Mouse (Mus musculus): ENCODE data around the gene Pcbp2.

Pcbp2 gene

GRCm38 (mm10) chr15:102463666-102464065 lies 6.7 kb upstream of the Pcbp2 start:
- DNase-seq (ENCODE audit: low read depth, low spot score) = no peak

DNA sequence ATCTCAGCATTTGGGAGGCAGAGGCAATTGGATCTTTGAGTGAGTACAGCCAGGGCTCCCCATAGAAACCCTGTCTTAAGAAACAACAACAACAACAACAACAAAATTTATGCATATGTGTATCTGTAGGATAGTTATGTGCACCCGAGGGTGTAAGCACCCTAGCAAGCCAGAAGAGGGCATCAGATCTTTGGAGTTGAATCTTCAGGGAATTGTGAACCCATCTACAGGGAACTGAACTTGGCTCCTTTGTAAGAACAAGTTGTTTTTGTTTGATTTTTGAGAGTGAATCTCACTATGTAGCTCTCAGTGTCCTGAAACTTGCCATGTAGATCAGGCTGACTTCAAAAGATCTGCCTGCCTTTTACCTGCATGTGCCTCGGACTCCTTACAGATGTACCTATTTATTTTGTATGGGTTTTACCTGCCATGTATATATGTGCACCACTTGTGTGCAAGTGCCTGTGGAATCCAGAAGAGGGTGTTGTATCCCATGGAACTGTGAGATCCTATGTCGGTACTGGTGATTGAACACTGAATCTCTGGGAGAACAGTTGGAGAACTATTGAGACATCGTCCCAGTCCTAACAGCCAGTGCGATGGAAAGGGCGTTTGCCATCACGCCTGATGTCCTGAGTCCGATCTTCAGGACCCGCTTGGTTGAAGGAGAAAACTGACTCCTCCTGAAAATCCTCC lies 1.5 kb upstream of the Pcbp2 start:
- no peak for DNase-seq (ENCODE audit: low read depth, low spot score)

DNA sequence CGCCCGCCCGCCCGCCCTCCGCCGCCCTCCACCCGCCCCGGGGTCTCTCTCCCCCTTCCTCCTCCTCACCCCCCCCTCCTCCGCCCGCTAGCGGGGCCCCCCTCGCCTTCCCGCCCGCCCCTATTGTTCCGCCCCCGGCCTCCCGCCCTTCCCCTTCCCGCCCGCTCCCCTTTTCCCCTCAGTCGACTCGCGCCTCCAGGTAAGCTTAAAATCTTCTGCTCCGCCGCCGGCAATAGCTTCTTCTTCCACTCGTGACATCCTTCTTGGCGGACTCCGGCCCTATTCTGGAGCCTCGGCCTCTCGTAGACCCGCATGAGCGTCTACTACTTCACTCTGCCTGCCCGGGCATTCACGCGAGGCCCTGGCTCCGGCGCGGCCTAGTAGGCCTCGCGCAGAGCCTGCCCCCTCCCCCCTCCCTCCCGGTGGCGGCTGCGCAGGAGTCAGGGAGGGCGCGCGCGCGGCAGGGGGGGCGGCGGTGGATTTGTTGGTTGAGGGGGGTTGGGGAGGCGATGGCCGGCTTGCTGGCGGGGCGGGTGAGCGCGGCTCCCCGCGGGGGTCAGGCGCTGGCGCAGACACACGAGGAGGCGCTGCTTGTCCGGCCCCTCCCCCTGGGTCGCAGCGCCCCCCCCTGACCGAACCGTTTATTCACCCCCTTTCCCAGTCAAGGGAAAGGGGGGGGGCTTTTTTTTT lies 411 bp downstream of the Pcbp2 start:
- peak; percentile 69 for DNase-seq (ENCODE audit: low read depth, low spot score)

DNA sequence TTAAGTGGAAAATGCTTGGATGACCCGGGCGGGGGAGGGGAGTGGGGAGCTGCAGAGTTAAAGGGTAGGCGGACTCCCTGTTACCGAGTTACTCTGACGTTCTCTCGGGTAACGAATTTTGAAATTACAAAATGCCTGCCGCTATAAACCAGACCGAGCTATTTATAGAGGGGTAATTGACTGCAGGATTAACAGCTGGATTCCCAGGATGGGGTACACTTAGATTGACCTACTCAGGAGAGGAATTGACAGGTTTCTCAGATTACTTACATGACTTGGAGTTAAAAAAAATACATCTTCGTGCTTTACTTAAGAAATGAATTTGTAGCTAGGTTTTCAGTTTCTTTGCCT lies 931 bp downstream of the Pcbp2 start:
- no peak for DNase-seq (ENCODE audit: low read depth, low spot score)

DNA sequence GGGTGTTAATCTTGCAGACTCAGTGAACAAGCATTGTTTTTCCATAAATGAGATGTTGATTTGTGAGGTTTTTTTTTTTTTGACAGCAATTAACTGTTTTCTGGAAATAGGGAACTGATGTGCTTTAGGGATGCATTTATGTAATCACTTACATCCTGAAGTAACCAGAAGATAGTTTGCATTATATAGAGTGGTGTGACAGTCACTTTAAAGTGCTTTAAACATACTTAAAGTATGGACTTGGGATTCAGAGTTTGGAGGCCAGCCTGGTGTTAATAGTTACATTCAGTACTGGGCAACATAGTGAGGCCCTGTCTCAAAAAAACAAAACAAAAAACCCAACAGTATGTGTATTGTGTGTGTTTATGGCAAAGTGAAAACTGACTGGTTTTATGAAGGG lies 1.4 kb downstream of the Pcbp2 start:
- DNase-seq (ENCODE audit: low read depth, low spot score) = no peak

DNA sequence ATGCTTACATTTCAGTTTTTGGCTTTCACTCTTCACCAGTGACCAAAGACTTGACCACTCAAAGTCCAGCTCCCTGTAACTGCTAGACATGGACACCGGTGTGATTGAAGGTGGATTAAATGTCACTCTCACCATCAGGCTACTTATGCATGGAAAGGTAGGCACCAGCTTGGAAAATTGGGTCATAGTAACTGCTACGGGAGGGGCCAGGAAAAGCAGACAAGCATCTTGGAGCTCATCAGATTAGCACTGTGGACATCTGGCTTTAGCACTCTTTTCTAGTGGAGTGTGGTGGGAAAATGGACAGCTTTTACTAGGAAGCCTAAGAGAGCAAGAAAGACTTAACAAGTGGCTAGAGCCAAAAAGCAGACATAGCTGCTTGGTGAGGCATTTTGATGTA lies 2.9 kb downstream of the Pcbp2 start:
- no peak for DNase-seq (ENCODE audit: low read depth, low spot score)

DNA sequence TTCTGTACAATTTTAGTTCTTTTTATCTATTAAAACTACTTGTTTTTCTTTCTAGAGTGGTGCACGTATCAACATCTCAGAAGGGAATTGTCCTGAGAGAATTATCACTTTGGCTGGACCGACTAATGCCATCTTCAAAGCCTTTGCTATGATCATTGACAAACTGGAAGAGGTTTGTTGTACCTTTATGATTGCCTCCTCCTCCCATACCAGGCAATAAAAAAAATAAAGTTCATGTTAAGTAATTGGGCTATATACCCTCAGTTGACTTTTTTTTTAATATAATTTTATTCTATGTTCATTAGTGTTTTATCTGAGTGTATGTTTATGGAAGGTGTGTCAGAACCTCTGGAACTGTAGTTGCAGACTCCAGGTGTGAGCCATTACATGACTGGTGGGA lies 4.2 kb downstream of the Pcbp2 start:
- no peak for DNase-seq (ENCODE audit: low read depth, low spot score)

- DNase-seq (ENCODE audit: low read depth, low spot score) = no peak
Observed at GRCm38 (mm10) chr15:102483136-102483535, 12.8 kb downstream of the Pcbp2 start.

DNA sequence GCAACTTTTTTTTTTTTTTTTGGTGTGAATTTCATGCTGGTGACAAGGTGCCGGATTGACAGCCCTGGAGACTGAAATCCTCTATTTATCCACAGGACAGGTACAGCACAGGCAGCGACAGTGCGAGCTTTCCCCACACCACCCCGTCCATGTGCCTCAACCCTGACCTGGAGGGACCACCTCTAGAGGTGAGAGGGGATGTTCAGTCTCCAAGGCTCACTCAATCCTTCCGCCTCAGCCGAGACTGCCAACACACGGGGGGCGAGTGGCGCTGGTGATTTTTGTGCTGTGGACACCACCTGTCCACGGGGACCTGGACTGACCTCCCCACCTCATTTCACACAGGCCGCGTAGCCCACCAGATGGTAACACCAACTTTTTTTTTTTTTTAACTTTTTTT lies 15.5 kb downstream of the Pcbp2 start:
- no peak for DNase-seq (ENCODE audit: low read depth, low spot score)

DNA sequence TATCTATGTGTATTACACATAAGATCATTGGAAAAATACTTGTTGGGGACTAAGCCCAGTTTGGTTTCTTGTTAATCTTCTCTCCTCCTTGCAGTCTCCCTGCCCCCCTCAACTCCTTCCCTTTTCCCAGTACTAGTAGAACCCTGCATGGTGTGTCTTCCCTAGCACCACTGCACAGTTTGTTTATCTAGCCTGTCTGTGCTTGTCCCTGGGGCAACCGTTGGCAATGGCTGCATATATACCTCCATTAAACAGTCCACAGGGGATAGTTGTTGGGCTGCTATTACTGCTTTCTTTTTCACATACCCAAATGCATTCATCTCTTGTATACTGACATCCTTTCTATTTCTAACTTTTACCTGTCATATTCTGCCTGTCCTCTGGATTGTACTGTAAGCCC lies 17.3 kb downstream of the Pcbp2 start:
- no peak for DNase-seq (ENCODE audit: low read depth, low spot score)

- no peak for DNase-seq (ENCODE audit: low read depth, low spot score)
Observed at GRCm38 (mm10) chr15:102498322-102498721, 28.0 kb downstream of the Pcbp2 start.

DNA sequence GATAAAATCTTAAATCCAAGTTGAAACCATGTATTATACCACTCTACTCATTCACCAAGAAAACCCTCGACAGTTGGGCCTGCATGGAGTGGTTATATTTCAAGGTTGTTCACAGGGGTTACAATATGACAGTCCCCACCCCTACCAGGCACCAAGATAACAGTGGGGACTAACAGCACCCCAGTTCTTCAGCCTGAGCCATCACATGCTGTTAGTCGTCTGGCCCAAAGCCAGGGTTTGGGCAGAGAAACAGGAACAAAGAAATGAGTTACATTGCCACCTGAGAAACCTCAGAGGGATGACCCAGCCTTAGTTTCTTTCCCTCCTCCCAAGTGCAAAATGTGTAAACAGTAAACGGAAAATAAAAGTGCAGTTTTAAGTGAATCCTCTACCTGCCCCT lies 29.0 kb downstream of the Pcbp2 start:
- DNase-seq (ENCODE audit: low read depth, low spot score) = no peak

- DNase-seq (ENCODE audit: low read depth, low spot score) = no peak
Observed at GRCm38 (mm10) chr15:102499851-102500250, 29.5 kb downstream of the Pcbp2 start.

DNA sequence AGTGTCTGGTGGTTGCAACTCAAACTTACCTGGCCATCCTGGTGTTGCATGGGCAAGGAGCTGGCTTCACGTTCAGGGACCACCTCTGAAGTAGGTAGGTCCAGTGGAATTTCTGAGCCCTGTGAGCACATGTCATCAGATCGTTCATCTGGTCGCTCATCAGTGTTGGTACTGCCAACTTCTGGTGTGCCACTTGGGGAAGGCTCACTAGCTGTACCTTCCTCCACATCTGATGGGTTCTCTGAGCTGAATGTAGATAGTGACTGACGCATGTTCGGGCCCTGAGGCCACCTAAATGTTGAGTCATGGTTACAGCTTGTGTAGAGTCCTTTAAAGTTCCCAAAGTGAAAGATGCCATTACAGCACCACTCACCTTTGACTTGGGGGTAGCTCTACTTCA lies 30.1 kb downstream of the Pcbp2 start:
- DNase-seq (ENCODE audit: low read depth, low spot score) = no peak

DNA sequence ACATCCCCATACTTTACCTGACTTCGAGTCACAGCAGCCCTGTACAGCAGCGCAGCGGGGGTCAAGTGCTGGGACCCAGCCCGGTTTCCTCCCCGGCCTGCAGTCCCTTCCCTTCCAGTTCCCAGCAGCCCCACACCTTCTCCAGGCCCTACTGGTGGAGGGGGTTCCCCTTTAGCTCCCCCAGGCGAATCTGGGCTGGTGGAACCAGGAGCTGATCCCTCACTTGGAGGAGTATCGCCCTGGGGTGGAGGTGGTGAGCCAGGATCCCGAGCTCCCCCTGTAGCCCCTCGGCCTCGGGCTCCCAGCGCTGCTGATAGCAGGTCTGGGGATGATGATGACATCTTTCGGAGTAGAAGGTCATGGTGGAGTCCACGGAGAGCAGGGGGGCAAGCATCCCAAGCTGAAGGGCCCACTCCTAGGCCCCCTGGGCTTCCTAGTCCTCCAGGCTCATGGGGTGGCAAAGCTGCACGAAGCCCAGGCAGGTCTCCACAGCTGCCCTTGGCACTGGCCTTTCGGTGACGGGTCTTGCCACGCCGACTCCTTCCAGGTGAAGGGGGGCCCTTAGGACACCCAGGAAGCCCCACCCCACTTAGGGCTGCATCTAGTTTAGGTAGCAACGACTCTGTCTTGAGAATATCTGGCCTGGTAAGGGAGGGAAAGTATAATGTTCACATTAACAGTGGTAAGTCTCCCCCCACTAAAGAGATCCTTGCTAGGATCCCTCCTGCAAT lies 30.9 kb downstream of the Pcbp2 start:
- no peak for DNase-seq (ENCODE audit: low read depth, low spot score)

DNA sequence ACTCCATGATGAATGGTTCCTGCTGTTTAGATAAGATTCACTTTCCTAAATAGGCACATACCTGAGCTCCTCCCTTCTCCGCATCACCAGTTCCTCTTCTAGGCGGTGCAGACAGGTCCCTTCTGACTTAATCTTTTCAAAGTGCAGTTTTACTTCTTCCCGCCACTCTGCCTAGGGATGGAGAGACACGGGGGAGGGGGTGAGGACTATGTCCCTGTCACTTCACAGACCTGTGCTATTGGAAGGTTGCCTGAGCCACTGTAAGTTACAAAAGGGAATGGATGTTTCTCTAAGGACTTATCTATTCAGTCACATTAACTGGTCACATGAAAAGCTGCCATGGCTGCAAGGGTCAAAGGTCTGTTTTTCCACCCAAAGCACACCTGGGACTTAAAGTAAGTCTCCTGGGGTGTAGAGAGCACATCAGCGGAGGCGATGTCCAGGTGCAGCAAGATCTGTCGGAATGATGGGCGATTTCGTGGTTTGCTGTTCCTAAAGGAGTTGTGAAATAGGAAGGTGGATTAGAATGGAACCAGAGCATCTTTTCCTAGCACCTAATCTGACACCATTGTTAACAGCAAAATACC lies 32.0 kb downstream of the Pcbp2 start:
- no peak for DNase-seq (ENCODE audit: low read depth, low spot score)

DNA sequence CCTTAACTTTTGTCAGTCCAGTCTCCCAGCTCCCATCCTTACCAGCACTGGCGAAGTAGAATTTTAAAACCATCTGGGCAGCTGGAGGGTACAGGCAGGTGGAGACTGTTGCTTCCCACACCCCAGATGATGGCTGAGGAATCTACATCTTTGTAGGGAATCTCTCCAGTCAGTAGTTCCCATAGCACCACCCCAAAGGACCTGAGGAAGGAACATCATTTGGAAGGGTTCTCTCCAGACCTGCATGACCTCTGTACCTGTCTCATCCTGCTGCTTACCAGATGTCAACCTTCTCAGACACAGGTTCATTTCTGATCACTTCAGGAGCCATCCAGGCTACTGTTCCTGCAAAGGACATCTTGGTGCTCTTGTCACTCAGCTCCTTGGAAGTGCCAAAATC lies 33.1 kb downstream of the Pcbp2 start, which contains the start of gene Gm10337:
Gm10337 (plus strand) TSS at position 276 of the 400 bp plus-strand sequence.
- no peak for DNase-seq (ENCODE audit: low read depth, low spot score)

DNA sequence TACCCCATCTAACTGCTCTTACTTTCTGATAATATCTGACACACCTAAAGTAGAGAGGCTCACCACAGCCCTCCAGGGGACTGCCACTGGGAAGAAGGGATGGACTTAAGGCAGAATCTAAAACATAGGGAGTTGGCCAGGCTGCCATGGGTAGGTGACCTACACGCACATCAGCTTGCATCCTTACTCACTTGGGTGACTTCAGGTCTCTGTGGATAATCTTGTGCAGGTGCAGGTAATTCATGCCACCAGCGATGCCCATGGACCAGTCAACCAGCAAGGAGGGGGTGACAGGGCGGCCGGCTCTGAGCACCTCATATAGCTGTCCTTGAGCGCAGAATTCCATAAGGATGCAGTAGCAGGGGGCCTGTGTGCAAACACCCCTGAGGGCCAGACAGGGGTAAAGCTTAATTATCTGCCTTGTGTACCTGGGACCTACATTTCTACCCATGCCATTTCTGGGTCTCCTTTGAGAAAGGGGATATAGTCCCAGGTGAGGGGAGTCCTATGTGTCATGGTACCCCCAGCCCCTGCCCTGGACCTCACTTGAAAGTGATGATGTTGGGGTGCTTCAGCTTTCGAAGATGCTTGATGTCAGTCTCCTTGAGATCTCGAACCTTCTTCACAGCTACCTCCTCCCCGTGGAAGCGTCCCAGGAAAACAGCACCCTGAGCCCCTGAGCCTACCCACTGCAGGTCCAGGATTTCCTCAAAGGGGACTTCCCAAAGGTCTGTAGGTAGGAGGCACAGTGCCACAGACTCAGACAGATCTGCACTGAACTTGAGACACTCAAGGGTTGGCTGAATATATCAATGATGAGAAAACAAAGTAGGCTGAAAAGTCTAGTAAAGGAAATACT lies 33.8 kb downstream of the Pcbp2 start:
- no peak for DNase-seq (ENCODE audit: low read depth, low spot score)

GRCm38 (mm10) chr15:102505073-102505769 lies 34.9 kb downstream of the Pcbp2 start:
- no peak for DNase-seq (ENCODE audit: low read depth, low spot score)

- no peak for DNase-seq (ENCODE audit: low read depth, low spot score)
Observed at GRCm38 (mm10) chr15:102505770-102506463, 35.6 kb downstream of the Pcbp2 start.

All from telencephalon, adult 2 months (tissue).